Mouse (Mus musculus): Measurements from ENCODE around the gene Rnf11. TPM values are rescaled to one million over a fixed set of nuclear protein-coding genes. Genes with fewer than 3 reads are reported as not detected.
A peak's percentile ranks its signal among the peaks of the same experiment; 100 is the strongest.

Gene Rnf11
- polyA plus RNA-seq, 1 experiment from 2014 or later = 52.4 TPM

GRCm38 (mm10) chr4:109432668-109433375 lies 51.7 kb downstream of the Rnf11 start:
- WGBS = 45% methylated on average over 16 of the region's 16 CpGs
- Histone ChIP-seq H3K9ac (peak overlapping the region; percentile 25; the same call in 1 of the 2 replicates), H3K4me3 (no peak overlapping the region)

GRCm38 (mm10) chr4:109430854-109431253 lies 53.7 kb downstream of the Rnf11 start:
- Histone ChIP-seq H3K4me1 (peaks cover 6% of the 10 kb centered on the region; the same call in 1 of the 2 replicates), H3K9ac (no peak overlapping the region), H3K27ac (no peak overlapping the region), H3K4me2 (replicated peaks) (no peak overlapping the region), H3K27me3 (no peaks in the 10 kb centered on the region), H3K36me3 (no peaks in the 10 kb centered on the region), H3K9me3 (no peaks in the 10 kb centered on the region), H3K4me3 (no peak overlapping the region)
- no peak; the same call in 1 of the 2 replicates for ATAC-seq (ENCODE audit: insufficient number of reproducible peaks, insufficient read depth, low FRiP score, low TSS enrichment)
- 49% methylated on average over 13 of the region's 13 CpGs for WGBS

More at GRCm38 (mm10) chr4:109432668-109433375, 51.7 kb downstream of the Rnf11 start:
- Histone ChIP-seq H3K4me1 (peaks cover 6% of the 10 kb centered on the region; the same call in 1 of the 2 replicates), H3K27me3 (no peaks in the 10 kb centered on the region), H3K4me2 (replicated peaks) (no peak overlapping the region), H3K27ac (no peak overlapping the region), H3K36me3 (no peaks in the 10 kb centered on the region), H3K9me3 (no peaks in the 10 kb centered on the region)
- no peak for ATAC-seq (ENCODE audit: insufficient number of reproducible peaks, insufficient read depth, low FRiP score, low TSS enrichment)

GRCm38 (mm10) chr4:109430250-109430649 lies 54.3 kb downstream of the Rnf11 start:
- Histone ChIP-seq H3K9me3 (no peaks in the 10 kb centered on the region), H3K4me1 (peaks cover 6% of the 10 kb centered on the region; the same call in 1 of the 2 replicates), H3K27ac (no peak overlapping the region), H3K36me3 (no peaks in the 10 kb centered on the region), H3K27me3 (no peaks in the 10 kb centered on the region), H3K4me2 (replicated peaks) (no peak overlapping the region), H3K9ac (no peak overlapping the region), H3K4me3 (no peak overlapping the region)
- no peak for ATAC-seq (ENCODE audit: insufficient number of reproducible peaks, insufficient read depth, low FRiP score, low TSS enrichment)
- 88% methylated on average over 7 of the region's 7 CpGs for WGBS

GRCm38 (mm10) chr4:109427058-109427457 lies 57.5 kb downstream of the Rnf11 start:
- 64% methylated on average over 1 of the region's 1 CpGs for WGBS
- Histone ChIP-seq H3K4me1 (no peaks in the 10 kb centered on the region), H3K4me3 (no peak overlapping the region), H3K27me3 (no peaks in the 10 kb centered on the region), H3K9ac (no peak overlapping the region), H3K27ac (no peak overlapping the region), H3K36me3 (no peaks in the 10 kb centered on the region), H3K4me2 (replicated peaks) (no peak overlapping the region), H3K9me3 (no peaks in the 10 kb centered on the region)
- no peak for ATAC-seq (ENCODE audit: insufficient number of reproducible peaks, insufficient read depth, low FRiP score, low TSS enrichment)

GRCm38 (mm10) chr4:109423438-109423837 lies 61.1 kb downstream of the Rnf11 start:
- no peak for ATAC-seq (ENCODE audit: insufficient number of reproducible peaks, insufficient read depth, low FRiP score, low TSS enrichment)
- Histone ChIP-seq H3K4me1 (no peaks in the 10 kb centered on the region), H3K27me3 (no peaks in the 10 kb centered on the region), H3K4me2 (replicated peaks) (no peak overlapping the region), H3K36me3 (no peaks in the 10 kb centered on the region), H3K27ac (no peak overlapping the region), H3K4me3 (no peak overlapping the region), H3K9ac (no peak overlapping the region), H3K9me3 (no peaks in the 10 kb centered on the region)
- 80% methylated on average over 2 of the region's 2 CpGs for WGBS

- no peaks in the 10 kb centered on the region for H3K36me3 ChIP-seq
- H3K9me3 ChIP-seq = no peaks in the 10 kb centered on the region
- H3K4me1 ChIP-seq = no peaks in the 10 kb centered on the region
- H3K9ac ChIP-seq = no peak overlapping the region
- no peak for ATAC-seq (ENCODE audit: insufficient number of reproducible peaks, insufficient read depth, low FRiP score, low TSS enrichment)
- H3K27ac ChIP-seq = no peak overlapping the region
- H3K27me3 ChIP-seq = no peaks in the 10 kb centered on the region
- no peak overlapping the region for H3K4me2 ChIP-seq (replicated peaks)
- WGBS = 69% methylated on average over 6 of the region's 6 CpGs
- H3K4me3 ChIP-seq = no peak overlapping the region
Measured at GRCm38 (mm10) chr4:109422436-109422835, 62.1 kb downstream of the Rnf11 start.

- Histone ChIP-seq H3K4me2 (replicated peaks) (no peak overlapping the region), H3K9ac (no peak overlapping the region), H3K4me1 (no peaks in the 10 kb centered on the region), H3K4me3 (no peak overlapping the region), H3K27me3 (no peaks in the 10 kb centered on the region), H3K36me3 (no peaks in the 10 kb centered on the region), H3K27ac (no peak overlapping the region), H3K9me3 (no peaks in the 10 kb centered on the region)
- 0 out of 2 replicates have a peak, but pooled peaks have one; percentile 12 for ATAC-seq (ENCODE audit: insufficient number of reproducible peaks, insufficient read depth, low FRiP score, low TSS enrichment)
- 88% methylated on average over 7 of the region's 7 CpGs for whole genome bisulfite sequencing
Measured at GRCm38 (mm10) chr4:109421608-109422007, 62.9 kb downstream of the Rnf11 start.

- Histone ChIP-seq H3K9ac (no peak overlapping the region), H3K4me2 (replicated peaks) (no peak overlapping the region), H3K36me3 (no peaks in the 10 kb centered on the region), H3K27ac (no peak overlapping the region), H3K27me3 (no peaks in the 10 kb centered on the region), H3K9me3 (no peaks in the 10 kb centered on the region), H3K4me1 (no peaks in the 10 kb centered on the region), H3K4me3 (no peak overlapping the region)
- 71% methylated on average over 8 of the region's 8 CpGs for WGBS
- no peak for ATAC-seq (ENCODE audit: insufficient number of reproducible peaks, insufficient read depth, low FRiP score, low TSS enrichment)
Measured at GRCm38 (mm10) chr4:109420138-109420795, 64.3 kb downstream of the Rnf11 start.

- no peaks in the 10 kb centered on the region for H3K9me3 ChIP-seq
- no peak overlapping the region for H3K4me2 ChIP-seq (replicated peaks)
- peaks cover under 1% of the 10 kb centered on the region; the same call in 1 of the 2 replicates for H3K4me1 ChIP-seq
- no peak overlapping the region for H3K9ac ChIP-seq
- H3K36me3 ChIP-seq = no peaks in the 10 kb centered on the region
- no peaks in the 10 kb centered on the region for H3K27me3 ChIP-seq
- no peak overlapping the region for H3K27ac ChIP-seq
- H3K4me3 ChIP-seq = no peak overlapping the region
- no peak for ATAC-seq (ENCODE audit: insufficient number of reproducible peaks, insufficient read depth, low FRiP score, low TSS enrichment)
- WGBS = 89% methylated on average over 4 of the region's 4 CpGs
Measured at GRCm38 (mm10) chr4:109419563-109419962, 65.0 kb downstream of the Rnf11 start.

- Histone ChIP-seq H3K9me3 (no peaks in the 10 kb centered on the region), H3K9ac (no peak overlapping the region), H3K4me2 (replicated peaks) (no peak overlapping the region), H3K36me3 (no peaks in the 10 kb centered on the region), H3K4me1 (peaks cover 4% of the 10 kb centered on the region; the same call in 1 of the 2 replicates), H3K27ac (no peak overlapping the region), H3K27me3 (no peaks in the 10 kb centered on the region), H3K4me3 (no peak overlapping the region)
- 18% methylated on average over 3 of the region's 3 CpGs for WGBS
- ATAC-seq (ENCODE audit: insufficient number of reproducible peaks, insufficient read depth, low FRiP score, low TSS enrichment) = no peak
Measured at GRCm38 (mm10) chr4:109419017-109419416, 65.5 kb downstream of the Rnf11 start.

- Histone ChIP-seq H3K36me3 (no peaks in the 10 kb centered on the region), H3K27ac (no peak overlapping the region), H3K4me3 (no peak overlapping the region), H3K4me2 (replicated peaks) (no peak overlapping the region), H3K9ac (no peak overlapping the region), H3K4me1 (peaks cover 4% of the 10 kb centered on the region; the same call in 1 of the 2 replicates), H3K27me3 (no peaks in the 10 kb centered on the region), H3K9me3 (no peaks in the 10 kb centered on the region)
- no peak for ATAC-seq (ENCODE audit: insufficient number of reproducible peaks, insufficient read depth, low FRiP score, low TSS enrichment)
- WGBS = 94% methylated on average over 1 of the region's 1 CpGs
Measured at GRCm38 (mm10) chr4:109417998-109418397, 66.5 kb downstream of the Rnf11 start.

- Histone ChIP-seq H3K4me3 (no peak overlapping the region), H3K27ac (no peak overlapping the region), H3K4me1 (peaks cover 10% of the 10 kb centered on the region; the same call in 1 of the 2 replicates), H3K4me2 (replicated peaks) (no peak overlapping the region), H3K36me3 (no peaks in the 10 kb centered on the region), H3K9me3 (no peaks in the 10 kb centered on the region), H3K9ac (no peak overlapping the region), H3K27me3 (no peaks in the 10 kb centered on the region)
- ATAC-seq (ENCODE audit: insufficient number of reproducible peaks, insufficient read depth, low FRiP score, low TSS enrichment) = no peak
- 90% methylated on average over 5 of the region's 5 CpGs for WGBS
Measured at GRCm38 (mm10) chr4:109412233-109412632, 72.3 kb downstream of the Rnf11 start.
